Mouse (Mus musculus): ENCODE results near the gene Slc24a4. TPM values are rescaled to one million over a fixed set of nuclear protein-coding genes. Genes with fewer than 3 reads are reported as not detected.
"Not testable (repeated sequence)": the region's sequence is repeated elsewhere in the genome, so short reads cannot be mapped to it uniquely, and the experiment has no call there.

Slc24a4 gene
- polyA plus RNA-seq, 1 experiment, result not detected

GRCm38 (mm10) chr12:102258522-102259112 lies 130.1 kb downstream of the Slc24a4 start:
- Histone ChIP-seq H3K4me3 (ENCODE audit: insufficient read depth, low read length) (no peak overlapping the region), H3K27ac (ENCODE audit: insufficient read depth, low read depth, low read length) (no peak overlapping the region), H3K4me1 (ENCODE audit: control insufficient read depth, insufficient read depth, low read length) (no peaks in the 10 kb centered on the region)
- TF ChIP-seq POLR2A (IDR thresholded peaks at IDR 0.05; ENCODE audit: borderline replicate concordance, low read depth, low read length) (no peak), CTCF (IDR thresholded peaks at IDR 0.05; ENCODE audit: low read depth, low read length) (no peak)

- H3K4me1 ChIP-seq (ENCODE audit: control insufficient read depth, insufficient read depth, low read length), result no peaks in the 10 kb centered on the region
- TF ChIP-seq POLR2A (IDR thresholded peaks at IDR 0.05; ENCODE audit: borderline replicate concordance, low read depth, low read length), result no peak
- no peak overlapping the region for H3K27ac ChIP-seq (ENCODE audit: insufficient read depth, low read depth, low read length)
- no peak overlapping the region for H3K4me3 ChIP-seq (ENCODE audit: insufficient read depth, low read length)
Observed at GRCm38 (mm10) chr12:102261933-102262396, 133.4 kb downstream of the Slc24a4 start.

GRCm38 (mm10) chr12:102262809-102263208 lies 134.3 kb downstream of the Slc24a4 start:
- TF ChIP-seq CTCF (IDR thresholded peaks at IDR 0.05; ENCODE audit: low read depth, low read length) (no peak), POLR2A (IDR thresholded peaks at IDR 0.05; ENCODE audit: borderline replicate concordance, low read depth, low read length) (no peak)
- Histone ChIP-seq H3K4me1 (ENCODE audit: control insufficient read depth, insufficient read depth, low read length) (no peaks in the 10 kb centered on the region), H3K4me3 (ENCODE audit: insufficient read depth, low read length) (no peak overlapping the region), H3K27ac (ENCODE audit: insufficient read depth, low read depth, low read length) (no peak overlapping the region)

- TF ChIP-seq POLR2A (IDR thresholded peaks at IDR 0.05; ENCODE audit: borderline replicate concordance, low read depth, low read length) (no peak), CTCF (IDR thresholded peaks at IDR 0.05; ENCODE audit: low read depth, low read length) (no peak)
- Histone ChIP-seq H3K4me3 (ENCODE audit: insufficient read depth, low read length) (no peak overlapping the region), H3K4me1 (ENCODE audit: control insufficient read depth, insufficient read depth, low read length) (no peaks in the 10 kb centered on the region), H3K27ac (ENCODE audit: insufficient read depth, low read depth, low read length) (no peak overlapping the region)
Observed at GRCm38 (mm10) chr12:102263249-102263648, 134.7 kb downstream of the Slc24a4 start.

DNA sequence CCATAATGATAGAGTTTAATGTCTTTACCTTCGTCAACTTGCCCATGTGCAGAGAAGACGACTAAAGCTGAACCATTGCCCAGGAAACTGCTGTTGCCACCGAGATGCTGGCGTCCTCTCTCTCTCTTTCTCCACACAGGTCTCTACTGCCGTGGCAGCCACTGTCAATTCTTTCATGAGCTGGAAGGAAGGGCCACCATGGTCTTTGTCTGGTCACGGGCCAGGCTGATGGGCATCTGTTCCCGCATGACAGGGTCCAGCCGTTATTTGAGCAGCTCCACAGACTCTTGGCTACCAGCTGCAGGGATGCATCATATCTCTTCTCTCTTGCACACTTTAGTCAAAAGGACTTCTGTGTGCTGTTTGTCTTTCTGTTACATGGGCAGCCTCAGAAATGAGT lies 137.9 kb downstream of the Slc24a4 start:
- H3K4me3 ChIP-seq (ENCODE audit: insufficient read depth, low read length), result no peak overlapping the region
- no peak overlapping the region for H3K27ac ChIP-seq (ENCODE audit: insufficient read depth, low read depth, low read length)
- H3K4me1 ChIP-seq (ENCODE audit: control insufficient read depth, insufficient read depth, low read length), result no peaks in the 10 kb centered on the region
- no peak for TF ChIP-seq CTCF (IDR thresholded peaks at IDR 0.05; ENCODE audit: low read depth, low read length)
- no peak for TF ChIP-seq POLR2A (IDR thresholded peaks at IDR 0.05; ENCODE audit: borderline replicate concordance, low read depth, low read length)

DNA sequence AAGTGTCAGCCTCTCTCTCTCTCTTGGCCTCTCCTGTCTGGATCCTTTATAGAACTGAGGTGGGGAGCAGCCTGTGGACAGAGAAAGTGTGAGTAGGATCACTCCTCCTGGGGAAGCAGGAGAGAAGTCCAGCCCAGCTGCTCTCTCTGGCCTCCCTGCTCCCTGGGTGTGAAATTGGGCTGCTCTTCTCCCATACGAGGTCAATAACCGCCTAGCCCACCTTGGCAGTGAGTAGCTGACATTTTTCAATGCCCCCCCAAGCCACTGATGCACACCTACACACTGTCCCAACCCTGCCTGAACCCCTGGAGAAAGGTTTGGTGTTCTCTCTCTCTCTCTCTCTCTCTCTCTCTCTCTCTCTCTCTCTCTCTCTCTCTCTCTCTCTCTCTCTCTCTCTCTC lies 140.6 kb downstream of the Slc24a4 start:
- H3K27ac ChIP-seq (ENCODE audit: insufficient read depth, low read depth, low read length), result no peak overlapping the region
- no peak overlapping the region for H3K4me3 ChIP-seq (ENCODE audit: insufficient read depth, low read length)
- TF ChIP-seq POLR2A (IDR thresholded peaks at IDR 0.05; ENCODE audit: borderline replicate concordance, low read depth, low read length) (no peak), CTCF (IDR thresholded peaks at IDR 0.05; ENCODE audit: low read depth, low read length) (no peak)
- no peaks in the 10 kb centered on the region for H3K4me1 ChIP-seq (ENCODE audit: control insufficient read depth, insufficient read depth, low read length)

GRCm38 (mm10) chr12:102270776-102271405 lies 142.4 kb downstream of the Slc24a4 start:
- no peak overlapping the region for H3K27ac ChIP-seq (ENCODE audit: insufficient read depth, low read depth, low read length)
- H3K4me1 ChIP-seq (ENCODE audit: control insufficient read depth, insufficient read depth, low read length), result no peaks in the 10 kb centered on the region
- TF ChIP-seq CTCF (IDR thresholded peaks at IDR 0.05; ENCODE audit: low read depth, low read length), result no peak
- no peak for TF ChIP-seq POLR2A (IDR thresholded peaks at IDR 0.05; ENCODE audit: borderline replicate concordance, low read depth, low read length)
- no peak overlapping the region for H3K4me3 ChIP-seq (ENCODE audit: insufficient read depth, low read length)

DNA sequence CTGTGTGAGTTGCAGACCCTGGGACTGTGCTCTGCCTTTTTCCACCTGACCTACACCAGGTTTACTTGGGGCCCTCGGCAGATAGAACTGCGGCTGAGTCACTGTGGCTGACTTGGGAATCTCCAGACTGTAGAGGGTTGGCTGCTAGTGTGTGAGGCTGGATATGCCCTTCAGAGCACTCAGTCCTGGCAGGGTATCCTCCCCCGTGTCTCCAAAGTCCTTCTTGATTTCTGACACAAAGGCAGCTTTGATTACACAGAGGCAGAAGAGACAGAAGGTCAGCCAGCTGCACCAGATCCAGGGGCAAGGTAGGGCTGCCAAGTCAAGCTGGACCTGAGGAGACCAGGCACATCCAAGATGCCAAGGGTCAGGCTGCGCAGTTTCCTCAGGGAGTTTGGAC lies 142.9 kb downstream of the Slc24a4 start:
- no peak overlapping the region for H3K4me3 ChIP-seq (ENCODE audit: insufficient read depth, low read length)
- no peaks in the 10 kb centered on the region for H3K4me1 ChIP-seq (ENCODE audit: control insufficient read depth, insufficient read depth, low read length)
- TF ChIP-seq CTCF (IDR thresholded peaks at IDR 0.05; ENCODE audit: low read depth, low read length), result no peak
- H3K27ac ChIP-seq (ENCODE audit: insufficient read depth, low read depth, low read length), result no peak overlapping the region

DNA sequence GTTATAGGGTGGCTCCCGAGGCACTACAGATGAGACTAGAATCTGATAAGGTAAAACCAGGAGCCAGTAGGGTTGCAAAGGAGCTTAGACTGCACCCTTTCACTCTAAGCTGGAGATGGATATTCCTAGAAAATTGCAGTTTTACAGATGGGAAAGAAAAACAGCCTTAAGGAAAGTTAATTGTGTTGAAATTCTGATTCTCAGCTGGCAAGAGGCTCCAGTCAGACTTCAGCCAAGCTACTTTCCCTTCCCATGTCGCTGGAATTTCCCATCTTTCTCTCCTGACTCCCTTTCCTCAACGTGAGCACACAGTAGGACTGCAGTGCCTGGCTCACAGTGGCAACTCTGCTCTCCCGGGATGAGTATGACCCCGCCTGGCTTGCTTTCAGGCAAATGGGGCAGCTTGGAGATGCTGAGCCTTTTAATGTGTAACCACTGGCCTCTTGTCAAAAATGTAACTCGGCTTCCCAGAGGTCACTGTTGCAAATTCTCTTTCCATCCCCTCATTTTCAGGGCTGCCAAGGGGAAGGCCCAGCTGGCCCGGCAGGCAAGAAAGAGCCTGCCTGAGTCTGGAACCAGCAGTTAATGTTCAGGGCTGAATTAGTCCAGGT lies 147.4 kb downstream of the Slc24a4 start:
- Histone ChIP-seq H3K4me1 (ENCODE audit: control insufficient read depth, insufficient read depth, low read length) (no peaks in the 10 kb centered on the region), H3K27ac (ENCODE audit: insufficient read depth, low read depth, low read length) (no peak overlapping the region), H3K4me3 (ENCODE audit: insufficient read depth, low read length) (no peak overlapping the region)
- no peak for TF ChIP-seq CTCF (IDR thresholded peaks at IDR 0.05; ENCODE audit: low read depth, low read length)
- no peak for TF ChIP-seq POLR2A (IDR thresholded peaks at IDR 0.05; ENCODE audit: borderline replicate concordance, low read depth, low read length)

GRCm38 (mm10) chr12:102280290-102280689 lies 151.8 kb downstream of the Slc24a4 start:
- H3K4me1 ChIP-seq (ENCODE audit: control insufficient read depth, insufficient read depth, low read length), result peaks cover 19% of the 10 kb centered on the region
- H3K27ac ChIP-seq (ENCODE audit: insufficient read depth, low read depth, low read length); H3K4me3 ChIP-seq (ENCODE audit: insufficient read depth, low read length): not testable (repeated sequence)
